Mouse (Mus musculus) liver, embryonic 14.5 days (tissue): ENCODE data around the gene Vhl. TPM values are rescaled to one million over a fixed set of nuclear protein-coding genes. Genes with fewer than 3 reads are reported as not detected.

Source experiments
- ATAC-seq: fragments of 200-750 bp; cut with Nextera tagmentation; 2 replicates; pipeline ENCODE4 v1.8.0; 2017; ENCODE audit warnings: moderate number of reproducible peaks, mild to moderate bottlenecking, moderate library complexity; ENCODE audit not compliant: insufficient read depth
- DNase-seq, 3 experiments: peaks; one replicate each; pipeline ENCODE4 v3.0.0-alpha.2; 2012 to 2013; ENCODE audit warnings: low read depth in 3 of 3, low spot score in 3 of 3
- H3K27ac ChIP-seq: fragments of 300-500 bp; sonication (generic); 2 replicates; pipeline ENCODE4 v1.5.1; 2014; ENCODE audit warnings: moderate library complexity, mild to moderate bottlenecking, control low read depth, inconsistent platforms
- H3K27me3 ChIP-seq: fragments of 300-500 bp; sonication (generic); 2 replicates; pipeline ENCODE4 v1.6.1; 2014; ENCODE audit warnings: mild to moderate bottlenecking, low read length, moderate library complexity; ENCODE audit not compliant: control insufficient read depth, insufficient read depth
- H3K36me3 ChIP-seq: fragments of 300-500 bp; sonication (generic); replicated peaks from 2 replicates; pipeline ENCODE4 v1.6.1; 2014; ENCODE audit warnings: low read depth; ENCODE audit not compliant: control insufficient read depth, insufficient read depth
- H3K4me1 ChIP-seq, 2 experiments: fragments of 200-500 bp in 1 of 2; fragments of 300-500 bp in 1 of 2; sonication (generic) in 1 of 2; replicated peaks; 2 replicates each; pipeline ENCODE4 v1.6.1; 2012 to 2014; ENCODE audit warnings: antibody characterized with exemption in 1 of 2, inconsistent platforms in 1 of 2, low read length in 1 of 2; ENCODE audit not compliant: control insufficient read depth in 2 of 2, insufficient read depth in 2 of 2
- H3K4me2 ChIP-seq: fragments of 300-500 bp; sonication (generic); 2 replicates; pipeline ENCODE4 v1.6.1; 2014; ENCODE audit warnings: low read depth, mild to moderate bottlenecking, control low read depth, moderate library complexity
- H3K4me3 ChIP-seq, 2 experiments: fragments of 200-500 bp in 1 of 2; fragments of 300-500 bp in 1 of 2; sonication (generic) in 1 of 2; 2 replicates each; pipeline ENCODE4 v1.5.1; 2012 to 2014; ENCODE audit warnings: low read depth in 2 of 2, low read length in 2 of 2, mild to moderate bottlenecking in 2 of 2, control low read depth in 1 of 2, inconsistent platforms in 1 of 2, moderate library complexity in 1 of 2; ENCODE audit not compliant: insufficient read depth in 1 of 2
- H3K9ac ChIP-seq: fragments of 300-500 bp; sonication (generic); replicated peaks from 2 replicates; pipeline ENCODE4 v1.6.1; 2014; ENCODE audit warnings: mild to moderate bottlenecking, control low read depth, moderate library complexity
- H3K9me3 ChIP-seq: fragments of 300-500 bp; sonication (generic); 2 replicates; pipeline ENCODE4 v1.6.1; 2016; ENCODE audit warnings: low read length, mixed read lengths; ENCODE audit not compliant: control insufficient read depth
- CTCF ChIP-seq: IDR thresholded peaks from 2 replicates; pipeline ENCODE4 v1.5.1; 2016; ENCODE audit warnings: antibody characterized with exemption, low read depth, control low read depth
- EP300 ChIP-seq: IDR thresholded peaks from 2 replicates; pipeline ENCODE4 v1.6.1; 2016; ENCODE audit warnings: antibody characterized with exemption, low read depth
- WGBS: fragments of 180-500 bp; shearing (Covaris S2); extraction: QIAGEN DNeasy Blood & Tissue Kit; methylation state at CpG from one replicate; pipeline ENCODE4 v1.1.7; 2014; ENCODE audit not compliant: insufficient replicate concordance; 5-methylcytosine and 5-hydroxymethylcytosine counted together
- polyA plus RNA-seq, 2 experiments: library from polyadenylated mRNA; depleted of rRNA in 1 of 2; stranded (reverse) in 1 of 2; unstranded in 1 of 2; fragments of >200 nt; fragmentation: Nextera tagmentation in 1 of 2; extraction: Ambion mirVana in 1 of 2; gene quantifications; 2 replicates each; pipeline versions ENCODE4 v1.2.1 to v1.2.3; 2012 to 2014

Vhl gene
- polyA plus RNA-seq, 2 experiments: 3.9 to 7.4 TPM

GRCm38 (mm10) chr6:113602821-113603220, 20.9 kb upstream of the Vhl start:
- no peak for ATAC-seq
- H3K9me3 ChIP-seq: no peaks in the 10 kb centered on the region
- no peaks in the 10 kb centered on the region; the same call in 1 of the 2 replicates for H3K36me3 ChIP-seq
- H3K4me3 ChIP-seq: no peak overlapping the region
- peaks cover 8 to 19% of the 10 kb centered on the region in 2 experiments for H3K4me1 ChIP-seq
- TF ChIP-seq CTCF: no peak
- TF ChIP-seq EP300: no peak
- WGBS: 72% methylated on average over 6 of the region's 6 CpGs
- peak in 2 of 3 experiments; percentile 11 to 30 for DNase-seq
- H3K4me2 ChIP-seq: no peak overlapping the region
- H3K27ac ChIP-seq: no peak overlapping the region
- H3K27me3 ChIP-seq: no peaks in the 10 kb centered on the region
- no peak overlapping the region for H3K9ac ChIP-seq

GRCm38 (mm10) chr6:113603993-113604392, 19.8 kb upstream of the Vhl start:
- no peak for ATAC-seq
- 44% methylated on average over 12 of the region's 12 CpGs for WGBS
- H3K4me1 ChIP-seq: peaks cover 8 to 19% of the 10 kb centered on the region in 2 experiments
- TF ChIP-seq CTCF (no peak), EP300 (no peak)
- peak overlapping the region; percentile 83; the same call in 1 of the 2 replicates for H3K9ac ChIP-seq
- H3K9me3 ChIP-seq: no peaks in the 10 kb centered on the region
- no peaks in the 10 kb centered on the region for H3K27me3 ChIP-seq
- H3K4me3 ChIP-seq: peak overlapping the region; percentile 73 to 99
- H3K36me3 ChIP-seq: no peaks in the 10 kb centered on the region; the same call in 1 of the 2 replicates
- no peak overlapping the region for H3K27ac ChIP-seq
- H3K4me2 ChIP-seq: peak overlapping the region; percentile 82
- DNase-seq: no peak

GRCm38 (mm10) chr6:113604432-113605223, 19.1 kb upstream of the Vhl start, which contains the start of gene Brk1:
Brk1 (plus strand) TSS chr6:113604772.
- Histone ChIP-seq H3K4me1 (peaks cover 8 to 19% of the 10 kb centered on the region in 2 experiments), H3K4me3 (peak within 1 kb of the TSS; percentile 73 to 99), H3K36me3 (no peaks in the 10 kb centered on the region; the same call in 1 of the 2 replicates), H3K27me3 (no peaks in the 10 kb centered on the region), H3K27ac (peak within 1 kb of the TSS; percentile 57), H3K4me2 (peak within 1 kb of the TSS; percentile 82), H3K9ac (peak within 1 kb of the TSS; percentile 83), H3K9me3 (no peaks in the 10 kb centered on the region)
- WGBS: under 1% methylated on average over 63 of the region's 65 CpGs
- DNase-seq: peak; percentile 66 to 75 (median 72)
- TF ChIP-seq EP300 (no peak), CTCF (peak; percentile 82)
- peak; percentile 94 for ATAC-seq

GRCm38 (mm10) chr6:113605224-113605545, 18.6 kb upstream of the Vhl start:
- Histone ChIP-seq H3K9me3 (no peaks in the 10 kb centered on the region), H3K4me1 (peaks cover 8 to 19% of the 10 kb centered on the region in 2 experiments), H3K4me3 (peak overlapping the region; percentile 73 to 99), H3K27ac (peak overlapping the region; percentile 57), H3K27me3 (no peaks in the 10 kb centered on the region), H3K9ac (peak overlapping the region; percentile 83), H3K4me2 (peak overlapping the region; percentile 82), H3K36me3 (no peaks in the 10 kb centered on the region; the same call in 1 of the 2 replicates)
- TF ChIP-seq CTCF (no peak), EP300 (no peak)
- ATAC-seq: peak; percentile 9; the same call in 1 of the 2 replicates
- DNase-seq: no peak
- WGBS: 3% methylated on average over 10 of the region's 10 CpGs

GRCm38 (mm10) chr6:113608871-113609270, 14.9 kb upstream of the Vhl start:
- Histone ChIP-seq H3K4me3 (no peak overlapping the region), H3K4me1 (peaks cover 8 to 13% of the 10 kb centered on the region in 2 experiments), H3K27me3 (no peaks in the 10 kb centered on the region), H3K36me3 (peaks cover 7% of the 10 kb centered on the region), H3K9ac (no peak overlapping the region), H3K4me2 (no peak overlapping the region), H3K9me3 (no peaks in the 10 kb centered on the region), H3K27ac (no peak overlapping the region)
- ATAC-seq: no peak
- TF ChIP-seq EP300: no peak
- no peak for DNase-seq
- WGBS: 80% methylated on average over 6 of the region's 6 CpGs
